Mouse (Mus musculus) heart, adult 11 months (tissue): ENCODE measurements around the gene Chil4.

Experiments used
- DNase-seq: peaks from one replicate; pipeline ENCODE4 v3.0.0; 2022

The Chil4 gene

GRCm38 (mm10) chr3:106167464-106167863, 51.8 kb downstream of the Chil4 start, which contains the start of gene Chil3:
Chil3 (minus strand) TSS chr3:106167564.
- no peak for DNase-seq

- DNase-seq = no peak
These were observed 64.9 kb downstream of the Chil4 start for GRCm38 (mm10) chr3:106154413-106154812.
